Mouse (Mus musculus): ENCODE measurements around the gene Cbr2. TPM values are rescaled to one million over a fixed set of nuclear protein-coding genes. Genes with fewer than 3 reads are reported as not detected.
"Not testable (repeated sequence)": the region's sequence is repeated elsewhere in the genome, so short reads cannot be mapped to it uniquely, and the experiment has no call there.

The Cbr2 gene
- total RNA-seq (2021) = 1.9 and 3.7 TPM in 2 replicates
- long read RNA-seq = 0 reads

- no peak for DNase-seq
Measured at GRCm38 (mm10) chr11:120731858-120732680, at the start of gene Cbr2. Cbr2 (minus strand) TSS chr11:120732114.

DNA sequence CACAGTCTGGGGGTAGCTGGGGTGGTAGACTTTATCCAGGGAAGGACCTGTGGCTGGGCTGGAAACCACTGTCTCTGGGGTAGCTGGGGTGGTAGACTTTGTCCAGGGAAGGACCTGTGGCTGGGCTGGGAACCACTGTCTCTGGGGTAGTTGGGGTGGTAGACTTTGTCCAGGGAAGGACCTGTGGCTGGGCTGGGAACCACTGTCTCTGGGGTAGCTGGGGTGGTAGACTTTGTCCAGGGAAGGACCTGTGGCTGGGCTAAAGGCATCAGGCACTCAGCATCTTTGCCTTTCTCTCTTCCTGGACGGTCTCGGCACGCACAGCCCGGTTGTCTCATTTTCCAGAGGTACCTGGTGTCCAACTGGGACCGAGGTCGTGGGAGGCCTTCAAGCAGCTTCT lies 49.4 kb upstream of the Cbr2 start:
- peak; percentile 0 for DNase-seq

- DNase-seq = peak; percentile 0
Measured at GRCm38 (mm10) chr11:120779876-120780275, 48.0 kb upstream of the Cbr2 start.

- DNase-seq = no peak
Measured at GRCm38 (mm10) chr11:120777123-120777522, 45.2 kb upstream of the Cbr2 start.

- peak; percentile 98 for DNase-seq
Measured at GRCm38 (mm10) chr11:120775774-120776469, 44.0 kb upstream of the Cbr2 start.

DNA sequence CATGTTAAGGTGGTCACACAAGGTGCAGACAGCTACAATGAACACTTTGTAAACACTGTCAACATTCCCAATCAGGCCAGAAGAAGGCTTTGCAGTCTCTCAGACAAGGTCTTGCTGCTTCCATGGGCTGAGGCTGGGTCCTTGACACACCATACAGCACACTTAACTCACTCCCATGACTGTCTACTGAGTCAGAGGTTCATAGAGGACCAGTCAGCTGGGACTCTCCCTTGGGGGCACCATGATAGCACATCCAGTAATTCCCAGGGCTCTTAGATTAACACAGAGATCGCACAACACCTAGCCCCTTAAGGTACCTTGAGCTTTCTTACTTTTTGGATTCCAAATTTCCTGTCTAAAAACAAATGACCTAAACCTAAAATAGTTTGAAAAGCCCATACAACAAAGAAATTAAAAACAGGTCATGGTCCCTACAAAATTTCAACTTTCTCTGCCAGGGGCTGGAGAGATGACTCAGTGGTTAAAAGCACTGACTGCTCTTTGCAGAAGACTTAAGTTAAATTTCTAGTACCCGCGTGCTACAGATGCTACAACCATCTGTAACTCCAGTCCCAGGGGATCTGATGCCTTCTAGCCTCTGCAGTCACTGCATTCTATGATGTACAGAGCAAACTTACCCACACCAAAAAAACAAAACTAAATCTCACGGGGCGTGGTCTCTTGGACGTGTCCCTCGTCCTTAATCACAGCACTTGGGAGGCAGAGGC lies 41.7 kb upstream of the Cbr2 start:
- no peak for DNase-seq

DNA sequence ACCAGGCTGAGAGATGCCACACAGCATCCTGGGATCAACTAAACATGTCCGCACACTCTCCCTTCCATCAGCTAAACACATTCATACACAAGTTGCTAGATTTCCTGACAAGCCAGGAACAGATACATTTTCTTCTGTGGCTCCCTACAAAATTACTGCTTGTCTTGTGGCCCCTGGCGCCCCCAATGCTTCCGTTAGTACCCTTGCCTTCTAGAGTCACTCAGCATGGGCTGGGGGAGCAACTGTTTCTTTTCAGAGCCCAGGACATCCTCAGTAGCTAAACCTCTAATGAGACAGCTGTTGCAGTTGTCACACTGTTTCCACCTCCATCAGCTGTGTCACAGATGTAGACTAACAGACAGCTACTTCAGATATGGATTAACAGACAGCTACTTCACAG lies 40.8 kb upstream of the Cbr2 start:
- DNase-seq = no peak

- DNase-seq = no peak
Measured at GRCm38 (mm10) chr11:120768206-120768605, 36.3 kb upstream of the Cbr2 start.

- DNase-seq = not testable (repeated sequence)
Measured at GRCm38 (mm10) chr11:120767023-120767422, 35.1 kb upstream of the Cbr2 start.

- not testable (repeated sequence) for DNase-seq
Measured at GRCm38 (mm10) chr11:120763121-120763999, 31.4 kb upstream of the Cbr2 start.

DNA sequence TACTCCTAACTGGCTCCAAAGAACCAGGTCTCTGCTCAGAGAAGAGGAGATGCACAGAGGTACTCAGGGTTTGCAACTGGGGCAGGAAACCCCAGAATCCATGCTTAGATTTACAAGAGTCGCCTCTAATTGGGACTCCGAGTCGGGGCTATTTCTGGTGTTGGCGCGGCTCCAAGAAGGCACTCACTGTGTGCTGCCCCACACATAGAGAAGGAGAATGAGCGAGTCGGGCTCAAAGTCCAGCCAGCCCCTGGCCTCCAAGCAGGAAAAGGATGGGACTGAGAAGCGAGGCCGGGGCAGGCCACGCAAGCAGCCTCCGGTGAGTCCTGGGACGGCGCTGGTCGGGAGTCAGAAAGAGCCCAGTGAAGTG lies 30.7 kb upstream of the Cbr2 start, which contains the start of gene Hmga1b:
TSS of gene Hmga1b (plus strand) at position 123 of the 370 bp plus-strand sequence.
- not testable (repeated sequence) for DNase-seq

GRCm38 (mm10) chr11:120761811-120762671 lies 30.1 kb upstream of the Cbr2 start:
- no peak for DNase-seq

DNA sequence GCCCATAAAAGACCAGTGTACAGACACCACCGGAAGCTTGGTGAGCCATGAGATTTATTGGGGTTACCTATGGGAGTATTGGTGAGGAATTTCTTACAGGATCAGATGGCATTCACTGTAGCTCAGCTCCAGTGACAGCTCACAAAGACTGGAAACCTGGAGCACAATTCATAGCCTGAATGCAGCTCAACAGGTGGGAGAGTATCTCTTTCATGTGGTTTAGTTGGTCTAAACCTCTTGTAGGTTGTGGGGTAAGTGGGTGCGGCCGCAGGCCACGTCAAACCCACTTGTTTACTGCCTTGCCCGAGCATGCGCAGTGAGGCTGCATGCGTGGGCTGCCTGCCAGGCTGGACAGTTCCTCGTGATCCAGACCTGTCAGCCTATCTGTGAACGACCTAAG lies 28.3 kb upstream of the Cbr2 start:
- DNase-seq = no peak

DNA sequence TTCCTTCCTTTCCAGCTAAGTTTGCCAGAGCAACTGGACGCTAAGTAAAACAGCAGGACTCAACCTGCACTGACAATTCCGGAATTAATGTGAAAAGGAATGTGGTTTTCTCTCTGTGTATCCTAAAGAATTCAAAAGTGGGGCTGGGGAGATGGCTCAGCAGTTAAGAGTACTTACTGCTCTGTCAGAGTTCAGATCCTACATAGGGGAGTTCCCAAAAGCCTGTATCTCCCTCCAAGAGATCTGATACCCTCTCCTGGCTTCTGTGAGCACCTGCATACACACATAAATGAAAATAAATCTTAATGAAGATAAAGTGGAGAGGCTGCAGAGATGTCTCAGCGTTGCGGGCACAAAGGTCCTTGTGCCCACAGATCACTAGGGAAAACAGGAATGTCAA lies 19.7 kb upstream of the Cbr2 start:
- no peak for DNase-seq

DNA sequence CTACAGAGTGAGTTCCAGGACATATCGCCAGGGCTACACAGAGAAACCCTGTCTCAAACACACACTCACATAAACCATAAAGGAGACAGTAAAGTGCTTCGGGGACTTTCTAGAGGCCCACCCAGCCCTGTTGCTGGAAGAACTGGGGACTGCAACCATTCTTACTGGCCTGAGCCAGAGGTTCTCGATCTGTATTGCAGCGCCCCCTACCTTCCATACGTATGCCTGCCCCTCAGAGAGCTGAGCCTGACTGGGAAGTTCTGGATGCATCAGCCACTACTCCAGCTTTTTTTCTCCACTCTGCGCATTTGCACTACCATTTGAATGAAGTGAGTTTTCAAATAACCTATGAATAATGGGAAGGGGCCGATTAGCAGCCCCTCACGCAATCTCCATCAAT lies 17.5 kb upstream of the Cbr2 start:
- DNase-seq = no peak

DNA sequence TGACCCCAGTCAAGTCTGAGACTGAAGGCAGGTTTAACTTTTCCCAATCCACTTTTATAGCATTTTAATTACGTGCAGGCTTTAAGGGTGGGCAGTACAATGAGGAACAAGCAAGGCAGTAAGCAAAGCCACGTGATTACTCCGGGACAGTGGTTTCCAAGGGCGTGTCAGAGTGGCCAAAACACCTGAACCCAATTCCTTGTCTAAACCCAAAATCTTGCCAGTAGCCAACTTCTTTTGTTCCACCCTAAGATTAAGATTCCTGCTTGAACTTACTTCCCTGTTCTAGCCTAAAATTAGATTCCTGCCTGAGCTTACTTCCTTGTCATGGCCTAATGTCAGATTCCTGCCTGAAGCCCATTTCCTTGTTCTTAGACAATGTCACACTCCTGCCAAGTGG lies 16.1 kb upstream of the Cbr2 start:
- no peak for DNase-seq

- no peak for DNase-seq
Measured at GRCm38 (mm10) chr11:120744121-120744701, 12.3 kb upstream of the Cbr2 start.

GRCm38 (mm10) chr11:120740981-120741380 lies 9.1 kb upstream of the Cbr2 start:
- DNase-seq = peak; percentile 58

- DNase-seq = no peak
Measured at GRCm38 (mm10) chr11:120736424-120736823, 4.5 kb upstream of the Cbr2 start.

GRCm38 (mm10) chr11:120733521-120733920 lies 1.6 kb upstream of the Cbr2 start:
- DNase-seq = peak; percentile 69

Data from adrenal gland, postnatal 25 days (tissue).